Mouse (Mus musculus) urinary bladder, adult 2 months (tissue): ENCODE data around the gene Eif3m. TPM values are rescaled to one million over a fixed set of nuclear protein-coding genes. Genes with fewer than 3 reads are reported as not detected.
"Not testable (repeated sequence)": the region's sequence is repeated elsewhere in the genome, so short reads cannot be mapped to it uniquely, and the experiment has no call there.

Source experiments
- DNase-seq: peaks from one replicate; pipeline ENCODE4 v3.0.0; 2022; ENCODE audit warnings: low spot score
- polyA plus RNA-seq: library from polyadenylated mRNA; depleted of rRNA; stranded (reverse); fragments of >200 nt; gene quantifications from 2 replicates; pipeline ENCODE4 v1.2.3, GENCODE M21; 2012; rRNA removed

Eif3m gene
- polyA plus RNA-seq, result 148 and 152 TPM in 2 replicates

DNA sequence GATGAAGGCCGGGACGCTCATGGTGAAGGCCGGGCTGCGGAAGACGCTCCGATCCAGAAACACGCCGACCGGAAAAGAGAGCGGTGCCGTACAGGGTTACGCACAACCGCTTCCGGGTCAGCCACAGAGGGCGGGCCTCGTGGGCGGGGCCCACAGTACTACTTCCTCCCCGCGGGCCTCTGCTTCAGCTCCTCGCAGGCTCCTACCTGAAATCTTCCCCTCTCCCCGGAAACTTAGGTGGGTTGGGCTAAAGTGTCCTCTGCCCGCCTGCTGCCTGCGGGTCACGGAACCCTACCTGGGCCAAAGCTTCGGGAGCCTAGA, at the start of gene Eif3m:
Gene Eif3m, minus strand, starts transcription at position 114 of the 321 bp plus-strand sequence.
- DNase-seq, result peak; percentile 91

DNA sequence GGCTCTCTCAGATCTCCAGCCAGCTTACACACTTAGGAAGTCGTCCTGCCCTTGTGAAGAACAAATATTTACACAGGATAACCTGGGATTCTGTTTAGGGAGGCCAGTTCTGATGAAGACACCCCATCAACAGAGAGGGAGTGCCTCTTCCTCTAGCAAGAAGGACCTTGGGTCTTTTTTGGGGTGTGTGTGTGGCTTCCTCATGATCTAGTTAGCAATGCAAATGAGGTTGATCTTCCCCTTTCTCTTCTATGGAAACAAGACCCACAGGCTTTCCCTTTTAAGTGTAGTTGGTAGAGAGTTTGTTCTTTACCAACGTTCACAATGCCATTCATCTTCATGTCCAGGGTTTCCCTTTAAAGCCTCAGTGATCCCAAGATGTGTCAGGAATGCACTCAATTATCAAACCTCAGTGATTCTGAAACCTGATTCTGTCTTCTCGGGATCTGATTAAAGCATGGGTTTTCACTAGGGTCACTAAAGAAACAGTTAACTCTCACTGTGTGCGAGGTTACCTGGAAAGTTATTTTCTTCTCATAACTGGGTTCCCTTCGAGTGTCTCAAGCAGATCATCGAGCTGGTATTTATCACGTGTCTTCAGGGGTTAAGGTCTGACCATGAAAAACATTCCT, 46.0 kb upstream of the Eif3m start:
- no peak for DNase-seq

DNA sequence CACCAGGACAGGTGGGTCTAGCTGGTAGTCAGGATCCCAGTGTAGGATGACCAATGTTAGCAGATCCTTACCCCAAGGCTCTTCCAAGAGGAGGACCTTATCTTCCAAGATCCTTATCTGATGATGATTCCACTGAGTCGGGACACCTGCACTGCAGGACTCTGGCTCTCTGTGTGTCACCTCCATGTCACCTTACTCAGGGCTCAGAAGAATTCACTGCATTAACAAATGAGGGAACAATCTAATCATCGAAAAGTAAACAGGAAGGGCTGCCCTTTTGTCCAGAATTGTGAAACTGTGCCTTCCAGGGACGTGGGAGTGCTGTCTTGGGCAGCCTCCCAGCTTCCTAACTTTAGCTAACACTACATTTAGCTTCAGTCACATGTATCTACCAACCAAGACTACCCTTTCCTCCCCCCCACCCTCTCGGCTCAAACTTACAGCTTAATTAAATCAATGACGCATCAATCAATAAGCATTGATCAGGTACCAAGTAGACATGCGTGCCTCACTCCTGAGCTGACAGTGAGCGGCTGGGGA, 41.8 kb upstream of the Eif3m start:
- no peak for DNase-seq

DNA sequence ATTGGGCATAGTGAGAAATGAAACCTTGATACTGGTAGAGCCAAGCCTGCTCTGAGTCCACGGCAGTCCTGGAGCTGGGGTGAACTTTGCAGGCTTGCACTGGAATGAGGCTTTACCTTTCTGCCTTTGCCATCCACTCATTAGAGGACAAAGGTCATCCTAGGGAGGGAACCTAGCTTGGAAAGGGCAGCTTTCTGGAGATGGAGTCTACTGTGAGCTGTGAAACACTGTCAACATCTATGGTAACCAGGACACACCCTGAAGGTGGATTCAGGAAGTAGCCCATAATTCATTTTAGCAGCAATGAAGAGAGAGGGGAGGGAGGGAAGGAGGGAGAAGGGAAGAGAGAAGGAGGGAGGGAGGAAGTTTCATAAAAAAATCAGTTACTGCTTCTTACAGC, 38.6 kb upstream of the Eif3m start:
- DNase-seq, result no peak

DNA sequence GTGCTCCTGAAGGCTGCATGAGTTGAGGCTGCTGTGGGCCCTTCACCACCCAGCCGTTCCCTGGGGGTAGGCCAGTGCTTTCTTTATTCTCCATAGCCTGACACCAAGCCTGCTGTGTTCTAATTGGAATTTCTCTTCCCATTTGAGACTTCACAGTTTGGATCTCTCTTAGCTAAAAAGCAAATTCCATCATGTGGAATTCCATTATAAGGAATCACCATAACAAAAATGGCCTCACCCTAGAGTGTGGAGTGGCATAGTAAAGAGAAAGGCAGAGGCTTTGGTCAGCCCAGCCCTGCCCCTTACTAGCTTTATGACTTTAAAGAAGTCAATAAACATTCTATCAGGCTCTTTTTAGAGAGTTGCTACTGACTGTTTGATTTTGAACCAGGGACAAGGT, 31.4 kb upstream of the Eif3m start:
- DNase-seq, result no peak

DNA sequence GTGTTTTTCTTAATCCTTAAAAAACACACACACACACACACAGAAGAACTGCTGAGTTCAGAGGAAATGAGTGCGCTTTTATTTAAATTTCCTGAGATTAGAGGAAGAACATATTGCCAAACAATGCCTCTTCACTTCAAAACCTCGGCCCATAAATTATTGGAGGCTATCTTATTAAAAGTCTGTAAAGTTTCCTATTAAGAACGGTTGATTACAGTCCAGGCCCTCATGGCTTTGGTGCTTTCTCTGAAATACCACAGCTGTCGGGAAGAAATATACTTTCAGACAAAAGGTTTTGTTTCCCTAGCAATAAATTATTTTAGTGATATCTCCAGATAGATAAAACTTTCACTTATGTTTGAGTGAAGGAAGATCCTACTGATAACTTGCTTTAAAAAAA, 26.3 kb upstream of the Eif3m start:
- DNase-seq, result no peak

DNA sequence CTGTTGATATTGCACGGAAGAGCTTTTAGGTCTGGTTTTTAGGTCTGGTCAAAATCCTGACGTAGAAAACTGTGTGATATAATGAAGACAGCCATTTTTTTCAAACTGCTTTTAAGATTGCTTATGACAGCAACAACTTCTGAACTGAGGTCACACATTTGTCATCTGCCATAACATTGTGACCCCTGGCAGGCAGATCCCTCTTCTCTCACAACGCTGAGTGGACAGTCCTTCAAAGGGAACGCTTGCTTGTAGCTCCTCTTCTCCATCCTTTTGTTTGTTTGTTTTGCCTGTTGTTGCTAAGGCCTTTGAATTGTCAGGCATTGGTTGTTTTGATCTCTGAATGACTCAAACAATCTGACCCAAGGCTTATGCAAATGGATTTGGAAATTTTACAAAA, 24.0 kb upstream of the Eif3m start:
- DNase-seq, result no peak

DNA sequence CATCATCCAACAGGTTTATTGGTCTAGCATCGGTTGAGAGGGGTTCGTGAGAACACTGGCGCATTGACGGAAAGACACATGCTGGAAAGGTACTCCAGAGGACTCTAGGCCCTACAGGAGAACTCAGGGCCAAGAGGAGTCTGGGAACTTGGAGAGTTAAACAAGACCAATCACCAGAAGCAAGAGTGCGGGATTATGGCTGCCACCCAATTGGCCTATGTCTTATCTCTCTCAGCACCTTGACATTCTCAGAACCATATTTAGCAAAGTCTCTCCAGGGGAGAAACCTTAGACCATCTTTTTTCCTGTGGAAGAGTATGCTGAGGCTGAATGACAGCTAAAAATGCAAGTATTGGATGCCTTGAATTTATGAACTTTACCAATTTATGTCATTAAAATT, 22.0 kb upstream of the Eif3m start:
- no peak for DNase-seq

DNA sequence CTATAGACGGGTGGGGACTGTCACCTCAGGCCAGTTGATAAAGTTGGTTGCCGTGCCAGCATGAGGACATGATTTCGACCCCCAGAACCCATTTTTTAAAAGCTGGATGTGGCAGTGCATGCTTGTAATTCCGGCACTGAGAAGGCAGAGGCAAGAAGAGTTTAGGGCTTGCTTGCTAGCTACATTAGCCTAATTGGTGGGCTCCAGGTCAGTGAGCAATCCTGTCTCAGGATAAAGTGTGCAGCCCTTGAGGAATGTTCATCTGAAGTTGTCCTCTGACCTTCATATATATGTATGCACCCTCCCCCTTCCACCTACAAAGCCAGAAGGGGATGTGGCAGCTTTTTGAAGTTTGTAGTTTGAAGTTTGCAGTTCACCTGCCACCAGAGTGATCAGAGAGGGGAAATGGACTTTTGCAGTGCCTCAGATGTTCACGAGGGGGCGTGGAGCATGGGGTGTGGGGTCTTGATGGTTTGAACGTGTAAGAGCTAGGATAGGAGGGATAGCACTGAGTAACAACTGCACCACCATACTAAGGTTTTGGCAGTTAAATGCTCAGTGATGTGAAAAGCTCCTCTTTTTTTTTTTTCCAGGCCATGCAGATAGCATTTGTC, 21.2 kb upstream of the Eif3m start:
- DNase-seq, result no peak

DNA sequence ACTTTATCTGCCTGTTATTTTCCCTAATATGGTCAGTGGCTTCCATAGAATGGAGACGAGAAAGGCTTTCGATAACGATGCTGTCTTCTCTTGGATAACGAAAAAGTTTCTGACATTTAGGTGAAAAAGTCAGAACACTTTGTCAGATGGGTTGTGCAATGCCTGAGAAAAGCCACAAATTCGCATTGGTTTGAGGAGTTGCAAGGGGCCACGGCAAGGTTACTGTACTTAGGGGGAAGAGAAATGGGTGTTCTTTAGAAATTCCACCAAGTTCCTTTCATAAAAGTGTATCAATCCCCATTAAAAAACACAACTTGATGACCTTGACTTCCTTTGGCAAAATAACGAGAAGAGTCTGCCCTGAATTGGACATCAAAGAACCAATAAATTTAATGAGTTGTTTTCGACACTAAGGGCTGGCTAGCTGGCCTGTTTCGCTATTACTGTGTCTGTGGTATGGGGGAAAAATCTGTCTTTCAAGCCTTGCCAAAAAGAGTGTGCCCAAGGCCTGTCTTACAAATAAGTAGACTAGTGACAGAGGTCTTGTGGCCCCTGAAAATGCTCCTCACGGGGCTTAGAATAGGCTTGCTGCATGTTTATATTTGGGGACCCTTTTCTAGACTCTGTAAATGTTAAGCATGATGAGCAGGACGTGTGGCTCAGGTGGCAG, 19.7 kb upstream of the Eif3m start:
- no peak for DNase-seq

DNA sequence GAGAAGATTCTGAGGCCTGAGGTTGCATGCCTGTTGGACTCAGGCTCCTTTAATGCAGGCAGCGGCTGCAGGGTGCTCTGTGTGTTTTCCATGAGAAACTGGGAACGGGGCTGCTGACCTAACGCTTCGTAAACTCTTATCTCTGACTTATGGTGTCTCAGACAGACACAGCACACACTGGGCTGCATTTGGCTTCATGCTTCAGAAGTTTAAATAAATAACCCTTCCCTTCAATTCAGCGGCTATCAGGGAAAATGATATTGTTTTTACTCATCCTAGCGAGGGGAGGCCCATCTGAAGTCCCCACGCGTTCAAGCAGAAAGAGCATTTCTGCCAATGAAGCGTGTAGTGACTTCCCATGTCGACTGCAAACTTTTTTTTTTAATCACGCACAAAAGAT, 19.1 kb upstream of the Eif3m start:
- no peak for DNase-seq

DNA sequence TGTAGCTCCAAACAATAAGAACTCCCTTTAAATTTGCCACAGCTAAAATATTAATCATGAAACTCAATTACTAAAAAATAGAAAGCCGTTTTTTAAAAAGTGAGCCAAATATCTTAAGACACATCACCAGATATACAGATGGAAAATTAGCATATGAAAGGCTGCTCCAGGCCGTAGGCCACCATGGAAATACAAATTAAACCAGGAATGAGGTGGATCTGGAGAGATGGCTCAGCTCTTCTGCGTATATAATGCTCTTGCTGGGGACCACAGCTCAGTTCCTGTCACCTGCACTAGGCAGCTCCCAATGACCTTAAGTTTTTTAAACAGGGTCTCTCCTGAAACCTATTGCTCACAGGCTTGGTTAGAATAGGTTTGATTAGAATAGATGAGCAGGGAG, 17.2 kb upstream of the Eif3m start:
- DNase-seq, result no peak

DNA sequence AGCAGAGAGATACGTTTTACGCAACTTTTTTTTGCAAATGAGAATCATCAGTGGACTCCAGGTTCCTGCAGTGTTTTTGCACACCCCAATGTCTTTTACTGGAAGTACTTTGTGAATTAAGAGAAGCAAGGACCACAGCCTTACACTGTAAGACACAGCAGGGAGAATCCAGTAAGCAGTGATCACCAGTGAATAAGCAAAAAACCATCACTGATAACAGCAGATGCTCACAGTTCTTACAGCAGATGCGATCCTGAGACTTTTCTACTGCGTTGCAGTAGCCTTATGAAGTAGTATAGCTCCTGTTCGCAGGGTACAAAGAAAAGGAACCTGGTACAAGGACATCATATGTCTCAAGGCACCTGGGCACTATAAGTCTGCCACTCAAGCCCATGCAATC, 13.6 kb upstream of the Eif3m start:
- DNase-seq, result no peak

DNA sequence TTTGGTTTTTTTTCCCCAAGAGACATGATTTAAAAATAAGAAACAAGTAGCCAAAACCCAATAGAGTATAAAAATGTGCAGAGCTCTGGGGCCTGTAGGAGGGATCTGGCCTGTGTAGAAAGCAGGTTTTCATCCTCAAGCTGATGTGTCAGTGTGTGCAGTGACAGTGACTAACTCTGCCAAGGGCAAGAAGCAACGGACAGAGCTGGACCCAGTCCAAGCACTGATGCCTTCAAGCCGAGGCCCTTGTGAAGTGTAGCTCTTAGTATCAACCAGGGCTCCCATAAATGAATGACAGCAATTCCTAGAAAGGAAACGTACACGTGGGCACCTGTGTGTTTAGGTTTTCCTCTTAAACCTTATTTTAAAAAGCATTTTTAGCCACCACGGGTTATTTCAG, 11.9 kb upstream of the Eif3m start:
- DNase-seq, result no peak

DNA sequence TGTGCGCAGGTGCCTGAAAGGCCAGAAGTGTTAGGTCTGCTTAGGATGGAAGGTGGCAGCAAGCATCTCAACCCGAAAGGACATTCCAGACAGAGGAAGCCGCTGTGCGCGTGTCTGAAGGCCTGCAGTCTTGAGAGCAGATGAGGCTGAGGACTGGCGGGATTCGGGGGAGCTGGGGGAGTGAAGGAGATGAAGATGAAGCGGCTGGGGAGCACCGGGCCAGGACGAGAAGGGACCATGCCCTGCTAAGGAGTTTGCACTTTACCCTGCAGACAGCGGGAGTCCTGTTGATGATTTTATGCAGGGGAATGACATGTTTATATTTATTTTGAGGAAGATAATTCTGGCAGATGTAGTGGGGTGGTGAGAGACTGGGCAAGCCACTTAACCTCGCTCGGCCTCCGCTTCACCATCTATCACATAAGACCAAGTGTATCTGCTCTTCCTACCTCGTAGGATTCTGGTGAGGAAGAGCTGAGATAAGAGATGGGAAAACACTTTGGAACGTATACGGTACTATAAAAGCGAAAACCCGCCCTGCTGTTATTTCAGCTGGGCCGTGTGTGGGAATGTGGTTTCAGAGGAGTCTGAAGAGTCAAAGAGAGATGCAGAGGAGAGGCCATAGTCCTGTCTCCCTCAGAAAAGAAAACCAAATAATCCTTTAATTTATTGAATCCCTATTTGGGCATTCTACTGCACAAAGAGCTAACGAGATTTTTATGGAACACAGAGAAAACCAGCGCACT, 10.2 kb upstream of the Eif3m start:
- DNase-seq, result no peak

DNA sequence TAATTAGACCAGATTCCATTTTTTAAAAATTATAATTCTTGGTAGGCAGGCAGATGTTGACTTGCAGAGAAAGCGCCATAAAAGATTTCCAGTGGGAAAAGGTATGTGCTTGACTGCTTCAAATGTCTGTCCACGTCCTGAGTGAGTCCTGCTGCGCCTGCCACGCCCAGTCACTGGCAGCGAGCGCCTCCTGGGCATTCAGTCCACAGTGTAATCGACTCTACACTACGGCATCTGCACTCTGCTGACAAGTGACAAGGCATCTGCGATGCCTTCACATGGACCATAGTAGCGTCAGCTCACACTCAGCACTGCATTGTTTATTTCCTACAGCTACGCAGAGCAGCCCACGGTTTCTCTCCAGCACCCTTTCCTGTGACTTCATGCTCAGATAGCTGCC, 8.7 kb upstream of the Eif3m start:
- DNase-seq, result not testable (repeated sequence)

DNA sequence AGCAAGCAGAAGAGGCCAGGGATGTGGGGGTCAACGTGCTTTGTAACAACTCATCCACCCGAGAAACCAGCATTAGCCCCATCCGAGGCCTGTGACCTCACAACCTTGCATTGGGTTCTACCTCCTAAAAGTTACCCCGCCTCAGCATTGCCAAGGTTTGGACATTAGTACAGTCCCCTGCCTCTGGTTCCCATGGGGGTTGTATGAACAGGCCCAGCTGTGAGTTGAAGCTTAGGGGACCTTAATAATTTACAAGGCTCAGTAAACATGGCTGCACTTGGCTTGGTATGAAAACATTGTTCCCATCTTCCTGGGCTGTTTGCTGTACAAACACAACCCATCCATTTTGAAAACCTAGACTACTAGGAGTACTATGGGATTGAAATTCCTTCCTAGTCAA, 6.9 kb upstream of the Eif3m start:
- no peak for DNase-seq

DNA sequence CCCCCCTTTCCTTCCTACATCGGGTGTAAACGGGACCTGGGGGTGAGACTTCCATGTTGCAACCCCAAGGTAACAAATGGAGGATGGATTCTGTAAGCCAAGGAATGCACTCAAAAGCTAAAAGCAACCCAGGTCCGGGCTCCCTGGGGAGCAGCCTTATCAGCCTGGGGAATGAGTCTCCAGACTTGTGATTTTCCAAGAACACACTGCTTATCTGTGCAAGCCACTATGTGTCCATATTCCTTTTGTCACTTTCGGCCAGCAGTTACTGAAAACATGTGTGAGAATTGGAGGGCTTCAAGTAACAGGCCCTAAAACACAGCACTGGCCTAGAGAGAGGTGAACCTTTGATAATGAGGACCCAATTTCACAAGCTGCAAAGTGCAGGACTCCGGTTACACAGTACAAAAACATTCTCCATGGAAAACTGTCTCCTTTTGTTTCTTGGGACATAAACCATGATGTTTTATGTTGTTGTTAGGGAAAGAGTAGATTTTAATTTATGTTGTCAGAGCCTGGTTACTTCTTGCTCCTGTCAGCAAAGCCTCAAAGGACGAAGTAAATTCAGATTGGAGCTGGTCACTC, 6.2 kb upstream of the Eif3m start:
- no peak for DNase-seq

DNA sequence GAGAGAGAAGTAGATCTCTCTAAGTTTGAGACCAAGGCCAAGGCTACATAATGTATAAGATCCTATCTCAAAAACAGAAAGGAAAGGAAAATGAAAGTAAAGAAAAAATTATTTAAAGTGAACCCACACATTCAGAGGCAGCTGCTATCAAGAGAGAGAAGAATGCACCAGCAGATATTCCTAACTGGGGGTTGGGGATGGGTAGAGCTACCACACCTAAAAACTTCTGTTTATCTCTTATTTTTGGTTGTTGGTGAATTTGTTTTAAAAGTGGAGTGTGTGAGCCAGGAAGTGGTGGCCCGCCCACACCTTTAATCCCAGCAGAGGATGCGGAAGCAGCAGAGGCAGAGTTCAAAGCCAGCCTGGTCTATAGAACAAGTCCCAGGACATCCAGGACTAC, 5.0 kb upstream of the Eif3m start:
- DNase-seq, result no peak

DNA sequence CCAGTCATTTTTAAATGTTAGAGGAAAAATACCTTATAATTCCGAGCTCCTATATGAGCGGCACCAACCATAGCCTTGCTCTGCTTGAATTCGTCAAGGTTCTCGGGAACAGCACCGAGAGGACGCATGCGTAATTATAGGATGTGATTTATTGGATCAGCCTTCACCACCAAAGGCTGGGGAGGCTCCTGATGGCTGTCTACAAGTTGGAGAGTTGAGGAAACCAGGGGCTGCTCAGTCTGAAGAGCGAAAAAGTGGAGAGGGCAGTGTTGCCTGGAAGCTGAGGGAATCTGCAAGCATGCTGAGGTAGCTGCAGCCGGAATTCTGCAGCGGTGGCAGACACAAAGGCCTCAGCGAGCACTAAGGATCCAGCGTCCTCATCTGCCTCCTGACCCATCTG, 4.4 kb upstream of the Eif3m start:
- DNase-seq, result no peak

DNA sequence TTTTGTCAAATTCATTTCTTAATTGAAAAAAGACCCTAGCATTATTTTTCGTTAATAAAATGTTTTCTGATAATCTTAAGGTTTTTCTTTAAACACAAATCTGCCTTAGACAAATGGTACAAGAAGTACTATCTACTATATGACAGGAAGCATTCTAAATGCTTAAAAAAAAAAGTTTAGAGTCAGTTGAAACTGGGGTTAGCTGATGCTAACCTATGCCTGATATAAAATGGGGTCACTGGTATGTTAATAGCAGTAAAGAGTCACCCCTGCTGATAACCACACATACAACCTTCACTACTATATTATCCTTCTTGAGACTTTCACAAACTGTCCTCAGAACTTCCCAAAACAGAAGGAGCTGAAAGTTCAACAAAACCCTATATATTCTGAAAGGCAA, 2.6 kb upstream of the Eif3m start:
- DNase-seq, result no peak

DNA sequence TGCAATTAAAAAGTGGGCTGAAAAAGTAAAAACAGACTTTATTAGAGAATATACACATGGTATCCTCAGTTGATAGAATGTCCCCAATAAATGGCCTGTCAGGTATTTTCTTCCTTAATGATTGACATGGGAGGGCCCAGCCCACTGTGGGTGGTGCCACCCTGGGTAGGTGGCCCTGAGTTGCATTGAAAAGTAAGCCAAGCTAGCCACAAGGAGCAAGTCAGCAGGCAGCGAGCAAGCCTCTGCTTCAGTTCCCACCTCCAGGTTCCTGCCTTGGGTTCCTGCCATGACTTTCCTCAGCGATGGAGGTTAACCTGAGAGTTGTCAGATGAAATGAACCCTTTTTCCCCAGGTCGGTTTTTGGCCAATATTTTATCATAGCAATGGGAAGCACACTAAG, 922 bp upstream of the Eif3m start:
- DNase-seq, result no peak
